Mouse (Mus musculus) C2C12 (cell line): ENCODE data around the gene Slc1a7.

Source experiments
- CTCF ChIP-seq: IDR thresholded peaks from one replicate; pipeline ENCODE4 v1.5.1; 2011; ENCODE audit not compliant: control insufficient read depth, insufficient read depth, insufficient read length
- MAX ChIP-seq: IDR thresholded peaks from one replicate; pipeline ENCODE4 v1.6.1; 2011; ENCODE audit warnings: mild to moderate bottlenecking, control low read depth
- MYOD1 ChIP-seq: IDR thresholded peaks from one replicate; pipeline ENCODE4 v1.6.1; 2011; ENCODE audit warnings: low read depth; ENCODE audit not compliant: control insufficient read depth, insufficient read length
- USF1 ChIP-seq: IDR thresholded peaks from one replicate; pipeline ENCODE4 v1.6.1; 2011; ENCODE audit warnings: low read depth, mild to moderate bottlenecking, control low read depth, moderate library complexity

GRCm38 (mm10) chr4:108024641-108025040 lies 56.5 kb downstream of the Slc1a7 start:
- TF ChIP-seq CTCF = no peak
- no peak for TF ChIP-seq MYOD1
- TF ChIP-seq MAX = no peak
- TF ChIP-seq USF1 = no peak
